In genomic region chr4:132983664-132984512, GRCm38 (mm10) we compare ENCODE assay signal across 7 mouse cellular contexts. TPM values are rescaled to one million over a fixed set of nuclear protein-coding genes. Genes with fewer than 3 reads are reported as not detected.
A peak's percentile ranks its signal among the peaks of the same experiment; 100 is the strongest.
DNase-seq lines count a peak whose midpoint lies in the region; ATAC-seq lines count a peak whose summit lies in the region.

No protein-coding gene starts in this region.

- H3K27me3 ChIP-seq in forebrain, embryonic 15.5 days = no peaks in the 10 kb centered on the region
- H3K27me3 ChIP-seq in megakaryocyte, embryonic 14.5 days (replicated peaks) = peaks cover 14% of the 10 kb centered on the region

- peaks cover 5% of the 10 kb centered on the region for H3K4me1 ChIP-seq in forebrain, embryonic 15.5 days
- peaks cover 66% of the 10 kb centered on the region for H3K4me1 ChIP-seq in megakaryocyte, embryonic 14.5 days

- peak overlapping the region; percentile 41 for H3K27ac ChIP-seq in forebrain, embryonic 15.5 days (replicated peaks)

- peak; percentile 41 for ATAC-seq in forebrain, embryonic 15.5 days (replicated peaks)
- no peak for ATAC-seq in megakaryocyte-erythroid progenitor cell, adult 5-6 weeks (replicated peaks; ENCODE audit: low FRiP score, low TSS enrichment, poor library complexity, severe bottlenecking)

- no peak overlapping the region for H3K4me3 ChIP-seq in forebrain, embryonic 15.5 days
- peak overlapping the region; percentile 64 for H3K4me3 ChIP-seq in megakaryocyte, embryonic 14.5 days (replicated peaks)

- no peaks in the 10 kb centered on the region for H3K9me3 ChIP-seq in forebrain, embryonic 15.5 days
- H3K9me3 ChIP-seq in megakaryocyte, embryonic 14.5 days = no peaks in the 10 kb centered on the region

- H3K36me3 ChIP-seq in forebrain, embryonic 15.5 days = no peaks in the 10 kb centered on the region
- H3K36me3 ChIP-seq in megakaryocyte, embryonic 14.5 days (replicated peaks; ENCODE audit: low read length) = no peaks in the 10 kb centered on the region

- DNase-seq in layer of hippocampus, adult 11-12 months (ENCODE audit: low spot score) = peak; percentile 44
- no peak for DNase-seq in layer of hippocampus, adult 9-10 months (ENCODE audit: low spot score)
- DNase-seq in brain, adult 2 months (ENCODE audit: low read depth, low spot score) = peak; percentile 74
- peak; percentile 32 for DNase-seq in telencephalon, adult 2 months (ENCODE audit: low read depth, low spot score)

- no peak overlapping the region for H3K4me2 ChIP-seq in forebrain, embryonic 15.5 days (replicated peaks)

- no peak overlapping the region for H3K9ac ChIP-seq in forebrain, embryonic 15.5 days (replicated peaks)

- 44% methylated on average over 7 of the region's 7 CpGs for WGBS in forebrain, embryonic 15.5 days

RNA-seq across cellular contexts. Expression of gene Fgr, which starts 10.0 kb away (rescaled TPM):
- polyA plus RNA-seq in forebrain, embryonic 15.5 days (2015; fragmentation: Nextera tagmentation; extraction: Ambion mirVana) = 0.06 TPM in 1 of 2 replicates, not detected in the other
- 4.8 TPM in 1 of 2 replicates, not detected in the other for polyA plus RNA-seq in megakaryocyte, embryonic 14.5 days (2012; ENCODE audit: insufficient read depth, low replicate concordance)
- 2.8 TPM in 1 of 2 replicates, not detected in the other for total RNA-seq in megakaryocyte-erythroid progenitor cell, adult 5-6 weeks (2014; fragmentation: Nextera tagmentation)
- total RNA-seq in megakaryocyte-erythroid progenitor cell, adult 5-6 weeks (2017) = 0.30 and 0.33 TPM in 2 replicates

RNA-seq across cellular contexts. Expression of gene Ahdc1, which starts 27.2 kb away (rescaled TPM):
- 14.2 and 17.0 TPM in 2 replicates for polyA plus RNA-seq in forebrain, embryonic 15.5 days (2015; fragmentation: Nextera tagmentation; extraction: Ambion mirVana)
- 42.4 and 114 TPM in 2 replicates for polyA plus RNA-seq in megakaryocyte, embryonic 14.5 days (2012; ENCODE audit: insufficient read depth, low replicate concordance)
- 4.8 and 7.0 TPM in 2 replicates for total RNA-seq in megakaryocyte-erythroid progenitor cell, adult 5-6 weeks (2014; fragmentation: Nextera tagmentation)
- 0.33 and 0.72 TPM in 2 replicates for total RNA-seq in megakaryocyte-erythroid progenitor cell, adult 5-6 weeks (2017)
